Mouse (Mus musculus): Measurements from ENCODE around the gene Cacna1a.
A peak's percentile ranks its signal among the peaks of the same experiment; 100 is the strongest.

Cacna1a gene

GRCm38 (mm10) chr8:84413886-84414851 lies 25.9 kb downstream of the Cacna1a start:
- DNase-seq (ENCODE audit: low spot score in 2 of 2), result peak; percentile 66 to 74

GRCm38 (mm10) chr8:84414918-84415317 lies 26.7 kb downstream of the Cacna1a start:
- DNase-seq (ENCODE audit: low spot score in 2 of 2), result no peak

GRCm38 (mm10) chr8:84415378-84415898 lies 27.2 kb downstream of the Cacna1a start:
- no peak for DNase-seq (ENCODE audit: low spot score in 2 of 2)

GRCm38 (mm10) chr8:84416041-84416440 lies 27.8 kb downstream of the Cacna1a start:
- DNase-seq (ENCODE audit: low spot score in 2 of 2), result no peak

GRCm38 (mm10) chr8:84416915-84417314 lies 28.7 kb downstream of the Cacna1a start:
- no peak for DNase-seq (ENCODE audit: low spot score in 2 of 2)

GRCm38 (mm10) chr8:84417840-84418239 lies 29.6 kb downstream of the Cacna1a start:
- no peak for DNase-seq (ENCODE audit: low spot score in 2 of 2)

GRCm38 (mm10) chr8:84424426-84424825 lies 36.2 kb downstream of the Cacna1a start:
- DNase-seq (ENCODE audit: low spot score in 2 of 2), result no peak

- DNase-seq (ENCODE audit: low spot score in 2 of 2), result no peak
Observed at GRCm38 (mm10) chr8:84426087-84426486, 37.8 kb downstream of the Cacna1a start.

- DNase-seq (ENCODE audit: low spot score in 2 of 2), result no peak
Observed at GRCm38 (mm10) chr8:84426582-84426981, 38.3 kb downstream of the Cacna1a start.

- DNase-seq (ENCODE audit: low spot score in 2 of 2), result no peak
Observed at GRCm38 (mm10) chr8:84428034-84428433, 39.8 kb downstream of the Cacna1a start.

GRCm38 (mm10) chr8:84429014-84429413 lies 40.8 kb downstream of the Cacna1a start:
- DNase-seq (ENCODE audit: low spot score in 2 of 2), result no peak

- DNase-seq (ENCODE audit: low spot score in 2 of 2), result peak in 1 of 2 experiments; percentile 63
Observed at GRCm38 (mm10) chr8:84429492-84429891, 41.3 kb downstream of the Cacna1a start.

GRCm38 (mm10) chr8:84435370-84435769 lies 47.1 kb downstream of the Cacna1a start:
- no peak for DNase-seq (ENCODE audit: low spot score in 2 of 2)

GRCm38 (mm10) chr8:84439813-84440212 lies 51.6 kb downstream of the Cacna1a start:
- DNase-seq (ENCODE audit: low spot score in 2 of 2), result no peak

- no peak for DNase-seq (ENCODE audit: low spot score in 2 of 2)
Observed at GRCm38 (mm10) chr8:84442043-84442442, 53.8 kb downstream of the Cacna1a start.

GRCm38 (mm10) chr8:84446571-84446991 lies 58.3 kb downstream of the Cacna1a start:
- no peak for DNase-seq (ENCODE audit: low spot score in 2 of 2)

- DNase-seq (ENCODE audit: low spot score in 2 of 2), result no peak
Observed at GRCm38 (mm10) chr8:84454532-84454931, 66.3 kb downstream of the Cacna1a start.

GRCm38 (mm10) chr8:84458853-84459252 lies 70.6 kb downstream of the Cacna1a start:
- DNase-seq (ENCODE audit: low spot score in 2 of 2), result peak in 1 of 2 experiments; percentile 35

GRCm38 (mm10) chr8:84459276-84459675 lies 71.0 kb downstream of the Cacna1a start:
- DNase-seq (ENCODE audit: low spot score in 2 of 2), result peak; percentile 56 to 62

- DNase-seq (ENCODE audit: low spot score in 2 of 2), result no peak
Observed at GRCm38 (mm10) chr8:84460698-84461097, 72.5 kb downstream of the Cacna1a start.

- peak in 1 of 2 experiments; percentile 17 for DNase-seq (ENCODE audit: low spot score in 2 of 2)
Observed at GRCm38 (mm10) chr8:84466932-84467331, 78.7 kb downstream of the Cacna1a start.

GRCm38 (mm10) chr8:84469076-84469475 lies 80.8 kb downstream of the Cacna1a start:
- DNase-seq (ENCODE audit: low spot score in 2 of 2), result no peak

Data from frontal cortex, postnatal 36 days (tissue).